Mouse (Mus musculus) frontal cortex, postnatal 36 days (tissue): ENCODE measurements around the gene Foxo3.

Source experiments
- DNase-seq, 2 experiments: peaks; one replicate each; pipeline ENCODE4 v3.0.0; 2022; ENCODE audit warnings: low spot score in 2 of 2

The Foxo3 gene

DNA sequence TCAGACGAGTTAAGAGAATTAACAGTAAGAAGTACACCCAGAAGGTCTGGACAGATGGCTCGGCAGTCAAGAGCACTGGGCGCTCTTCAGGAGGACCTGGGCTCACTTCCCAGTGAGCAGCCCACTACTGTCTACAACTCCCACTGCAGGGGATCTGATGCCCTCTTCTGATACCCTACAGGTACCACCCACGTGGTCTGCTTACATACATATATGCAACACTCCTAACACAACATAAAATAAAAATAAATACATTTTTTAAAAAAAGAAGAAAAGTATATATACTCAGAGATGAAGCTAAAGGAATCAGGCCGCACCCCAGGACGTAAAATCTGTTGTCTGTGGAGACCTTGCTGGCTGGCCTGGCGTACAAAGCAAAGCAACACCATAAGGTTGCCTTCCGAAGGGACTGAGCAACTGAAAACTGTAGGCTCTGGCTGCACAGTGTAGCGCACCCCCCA lies 89.6 kb downstream of the Foxo3 start:
- peak in 1 of 2 experiments; percentile 20 for DNase-seq

DNA sequence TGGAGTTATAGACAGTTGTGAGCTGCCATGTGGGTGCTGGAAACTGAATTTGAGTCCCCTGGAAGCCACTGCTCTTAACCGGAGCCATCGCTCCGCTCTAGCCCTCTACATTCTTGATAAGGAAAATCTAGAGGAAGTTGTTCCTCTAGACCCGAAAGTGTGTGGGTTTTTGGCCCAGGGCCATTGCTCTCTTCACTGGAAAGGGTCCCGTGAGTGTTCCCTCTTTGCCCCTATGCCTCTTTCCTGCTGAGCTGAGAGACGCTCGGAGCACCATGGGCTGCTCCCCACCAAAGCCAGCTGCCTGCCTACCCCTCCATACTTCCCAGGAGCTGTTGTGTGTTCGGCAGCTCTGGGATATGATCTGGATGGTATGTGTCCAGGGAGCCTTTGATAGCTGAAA lies 96.2 kb downstream of the Foxo3 start:
- DNase-seq, result no peak

DNA sequence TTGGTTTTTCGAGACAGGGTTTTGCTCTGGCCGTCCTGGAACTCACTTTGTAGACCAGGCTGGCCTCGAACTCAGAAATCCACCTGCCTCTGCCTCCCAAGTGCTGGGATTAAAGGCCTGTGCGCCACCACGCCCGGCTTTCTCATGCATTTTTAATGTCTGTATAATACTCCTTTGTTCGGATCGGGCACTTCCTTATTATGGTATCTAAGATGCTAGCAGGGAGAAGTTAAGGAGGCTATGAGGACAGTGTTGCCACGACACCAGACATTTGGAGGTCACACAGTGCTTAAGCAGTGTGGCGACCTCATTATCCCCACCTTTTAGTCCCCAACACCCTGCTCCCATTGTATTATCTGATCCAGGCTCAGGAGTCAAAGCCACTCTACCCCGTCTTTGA lies 97.8 kb downstream of the Foxo3 start:
- DNase-seq, result no peak

DNA sequence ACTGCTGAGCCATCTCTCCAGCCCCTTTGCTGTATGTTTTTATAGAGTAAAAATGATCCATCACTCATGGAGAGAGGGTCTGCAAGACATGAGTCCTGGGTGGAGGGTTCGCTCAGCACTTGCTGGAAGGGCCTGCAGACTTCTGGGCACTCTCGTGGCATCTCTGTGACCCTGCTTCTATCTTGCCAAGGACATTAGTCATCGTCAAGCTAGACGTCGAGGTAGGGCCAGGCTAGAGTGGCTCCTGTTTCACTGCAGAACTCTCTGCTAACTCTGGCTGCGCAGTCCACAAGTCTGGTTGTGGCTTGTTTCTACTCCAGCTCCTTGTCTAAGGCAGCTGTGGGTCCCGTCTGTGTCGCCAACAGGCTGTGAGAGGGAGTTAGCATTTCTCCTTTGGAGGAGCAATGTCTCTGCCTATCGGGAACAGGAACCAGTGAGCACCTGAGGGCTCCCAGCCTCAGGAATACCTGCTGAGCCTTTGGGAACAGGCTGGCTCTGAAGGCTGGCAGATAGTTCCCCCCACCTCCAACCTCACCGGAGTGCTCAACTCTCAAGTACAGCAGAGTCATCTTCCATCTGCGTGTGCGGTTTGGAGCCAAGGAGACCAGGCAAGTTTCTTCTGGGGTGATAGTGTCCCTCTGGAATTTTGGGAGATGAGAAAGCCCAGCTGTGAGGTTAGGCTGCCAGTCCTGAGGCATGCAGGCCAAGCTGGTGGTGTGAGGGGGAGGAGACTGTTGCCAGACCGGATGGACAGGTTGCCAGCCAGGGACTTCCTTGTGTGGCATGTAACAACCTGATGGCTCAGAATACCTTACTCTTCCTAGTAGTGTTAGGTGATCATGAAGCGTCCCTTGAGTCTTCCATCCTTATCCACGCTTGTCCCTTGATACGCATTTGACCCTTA lies 98.5 kb downstream of the Foxo3 start:
- DNase-seq, result no peak

DNA sequence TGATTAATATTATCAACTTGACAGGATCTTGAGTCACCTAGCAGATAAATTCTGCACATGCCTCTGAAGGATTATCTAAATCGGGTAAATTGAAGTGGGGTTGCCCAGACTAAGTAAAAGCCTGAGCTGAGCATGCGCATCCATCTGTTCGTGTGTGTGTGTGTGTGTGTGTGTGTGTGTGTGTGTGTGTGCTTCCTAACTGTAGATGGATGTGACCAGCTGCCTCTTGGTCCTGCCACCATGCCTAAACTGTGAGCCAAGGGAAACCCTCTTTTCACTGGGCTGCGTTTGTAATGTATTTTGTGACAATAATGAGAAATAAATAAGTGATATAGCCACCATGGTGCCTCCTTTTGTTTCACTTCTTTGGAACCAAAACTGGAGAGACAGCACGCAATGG lies 102.3 kb downstream of the Foxo3 start:
- DNase-seq, result no peak

DNA sequence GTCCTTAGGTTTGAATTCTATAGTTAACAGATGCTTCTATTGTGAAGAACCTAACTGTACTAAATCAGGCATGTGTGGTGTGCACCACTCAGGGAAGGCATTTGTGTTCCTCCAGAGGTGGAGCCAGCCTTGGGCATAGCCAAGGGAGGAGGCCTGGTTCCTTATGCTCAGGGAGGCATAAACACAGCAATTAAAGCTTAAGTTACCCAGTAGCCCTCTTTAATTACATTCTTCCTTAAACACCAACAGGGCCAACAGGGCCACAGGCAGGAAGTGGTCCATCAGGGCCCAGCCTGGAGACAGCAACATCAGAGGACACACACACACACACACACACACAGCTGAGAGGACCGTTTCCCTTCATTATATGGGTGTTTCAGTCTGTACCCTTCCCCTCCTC lies 102.7 kb downstream of the Foxo3 start:
- DNase-seq, result no peak

DNA sequence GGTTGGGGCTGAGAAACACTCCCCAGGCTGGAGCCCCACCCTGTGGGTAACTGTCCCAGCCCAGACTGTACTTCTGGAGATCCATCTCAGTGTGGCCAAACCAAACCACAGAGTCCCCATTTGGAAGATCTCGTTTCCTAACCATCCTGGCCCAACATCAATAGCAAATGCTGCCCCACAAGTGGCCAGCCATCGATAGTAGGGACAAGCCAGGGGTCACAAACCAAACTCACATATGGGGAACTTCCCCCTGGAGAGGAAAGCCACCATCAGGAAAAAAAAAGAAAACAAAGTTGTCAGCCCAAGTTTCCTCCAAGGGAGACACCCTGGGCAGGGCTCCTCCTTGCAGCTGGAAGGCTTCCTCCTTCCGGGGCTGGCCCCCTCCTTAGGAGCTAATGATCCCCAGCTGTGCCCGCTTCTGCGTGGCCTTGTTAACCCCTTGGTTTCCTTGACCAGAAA lies 105.6 kb downstream of the Foxo3 start:
- DNase-seq, result no peak

DNA sequence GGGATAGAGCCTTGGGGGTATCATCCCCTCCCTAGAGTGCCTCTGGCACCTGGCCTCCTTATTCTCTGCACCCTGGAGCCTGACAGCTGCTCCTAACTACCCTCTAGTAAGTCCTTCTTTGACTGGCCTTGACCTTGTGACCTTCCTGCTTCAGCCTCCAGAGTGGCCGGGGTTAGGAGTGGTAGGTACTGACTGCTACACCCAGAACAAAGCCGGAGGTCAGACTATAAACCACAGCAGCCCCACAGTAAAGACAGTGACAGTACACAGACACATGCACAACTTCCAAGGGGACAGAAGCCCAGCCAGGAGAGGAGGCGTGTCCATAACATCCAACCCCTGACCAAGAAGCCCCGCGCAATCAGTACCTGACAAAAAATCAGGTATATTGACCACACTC lies 106.4 kb downstream of the Foxo3 start:
- no peak for DNase-seq

DNA sequence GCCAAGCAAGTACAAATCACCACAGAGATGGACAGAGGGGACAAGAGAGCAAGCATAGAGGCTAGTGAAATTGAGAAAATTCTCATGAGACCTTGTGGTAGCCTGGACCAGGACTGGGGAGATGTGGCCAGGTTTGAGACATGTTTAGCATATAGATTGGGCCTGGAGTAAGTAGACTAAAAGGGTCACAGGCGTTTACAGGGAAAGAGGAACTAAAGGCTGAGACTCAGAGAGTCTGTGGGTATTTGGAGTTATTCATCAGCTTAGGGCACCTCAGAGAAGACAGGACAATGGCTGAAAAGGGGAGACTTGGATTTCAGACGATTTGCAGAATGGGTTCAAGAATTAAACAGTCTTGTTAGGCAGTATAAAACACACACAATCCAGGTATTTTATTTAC lies 121.8 kb downstream of the Foxo3 start:
- no peak for DNase-seq

DNA sequence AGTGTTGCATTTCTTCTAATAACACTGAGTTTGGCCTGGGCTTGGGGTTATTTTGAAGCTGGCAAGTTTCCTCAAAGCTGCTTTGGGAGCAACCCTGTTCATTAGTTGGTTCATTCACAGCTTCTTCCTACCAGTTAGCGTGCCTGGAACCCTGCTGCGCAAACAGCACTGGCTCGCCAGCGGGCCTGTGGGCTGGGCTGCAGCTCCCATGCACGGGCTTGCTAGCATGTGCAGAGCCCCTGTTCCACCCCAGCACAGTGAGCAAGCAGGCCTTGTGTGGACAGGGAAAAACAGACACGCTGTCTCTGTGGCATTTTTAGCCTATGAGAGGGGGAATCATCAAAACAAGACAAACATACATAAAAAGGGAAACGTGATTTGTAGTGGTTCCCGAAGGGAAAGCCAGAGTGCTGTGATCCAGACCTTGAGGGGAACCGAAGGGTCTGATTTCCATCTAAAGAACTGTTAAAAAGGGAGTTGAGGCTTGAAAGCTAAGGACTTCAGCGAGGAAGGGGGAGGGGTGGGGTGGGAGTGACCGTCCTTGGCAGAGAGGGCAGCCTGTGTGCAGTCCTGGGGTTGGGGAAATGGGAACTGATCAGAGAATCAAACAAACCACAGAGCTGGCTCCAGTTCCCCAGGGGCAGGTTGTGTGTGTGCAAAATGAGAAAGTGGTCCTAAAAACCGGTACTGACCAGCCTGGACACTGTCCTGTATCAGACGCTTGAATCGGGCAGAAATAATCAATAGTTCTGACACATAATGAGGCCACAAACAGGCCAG lies 123.9 kb downstream of the Foxo3 start:
- DNase-seq, result peak; percentile 24 to 46

DNA sequence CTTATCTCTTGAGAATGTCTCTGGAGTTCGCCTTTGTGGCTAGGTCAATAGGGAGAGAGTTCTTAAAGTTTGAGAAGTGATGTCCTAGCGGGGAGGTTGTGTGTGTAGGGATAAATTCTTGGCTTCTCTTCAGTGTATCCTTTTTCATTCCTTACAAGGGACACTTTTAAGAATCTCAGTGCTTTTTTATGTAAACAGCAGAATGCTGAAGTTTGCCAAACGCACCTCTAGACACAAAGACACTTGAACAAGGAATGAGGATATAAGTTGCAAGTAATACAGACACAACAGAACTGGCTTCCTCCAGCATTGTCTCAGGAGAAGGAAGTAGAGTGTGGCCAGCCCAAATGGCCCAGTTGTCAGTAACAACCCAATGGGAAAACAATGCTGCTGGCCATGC lies 126.8 kb downstream of the Foxo3 start:
- DNase-seq, result no peak

DNA sequence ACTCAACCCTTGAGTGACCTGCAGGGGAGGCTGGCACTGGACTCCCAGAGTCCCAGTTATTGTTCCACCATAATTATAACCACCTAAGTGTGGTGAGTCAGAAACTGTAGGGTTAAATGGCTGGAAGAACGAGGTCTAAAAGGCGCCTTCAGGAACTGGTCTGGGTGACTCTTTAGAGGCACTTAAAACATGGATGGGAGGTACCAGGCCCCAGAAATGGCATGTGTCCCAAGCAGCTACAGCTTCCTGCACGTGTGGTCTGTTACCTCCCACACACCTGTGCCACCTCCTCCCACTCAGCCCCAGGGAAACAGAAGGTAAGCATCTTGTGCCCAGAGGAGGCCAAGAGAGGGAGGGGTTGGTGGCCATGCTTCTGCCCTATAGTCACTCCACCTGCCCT lies 128.2 kb downstream of the Foxo3 start:
- DNase-seq, result no peak

DNA sequence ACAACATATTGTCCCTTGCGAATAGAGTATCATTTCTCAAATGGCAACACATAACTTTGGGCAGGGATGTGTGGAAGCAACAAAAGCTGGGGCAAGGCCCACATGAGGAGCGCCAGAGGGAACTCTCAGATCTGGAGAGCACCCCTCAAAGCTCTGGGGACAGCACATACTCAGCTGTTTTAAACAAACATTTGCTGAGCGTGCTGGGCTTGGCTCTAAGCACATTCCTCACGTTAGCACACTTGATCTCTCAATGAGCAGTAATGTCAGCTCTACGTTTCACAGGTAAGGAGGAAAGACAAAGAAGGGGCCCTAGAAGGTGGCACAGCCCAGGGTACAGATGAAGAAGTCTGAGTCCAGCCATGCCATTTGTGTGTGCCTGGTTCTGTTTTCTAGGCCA lies 131.3 kb downstream of the Foxo3 start:
- DNase-seq, result no peak

DNA sequence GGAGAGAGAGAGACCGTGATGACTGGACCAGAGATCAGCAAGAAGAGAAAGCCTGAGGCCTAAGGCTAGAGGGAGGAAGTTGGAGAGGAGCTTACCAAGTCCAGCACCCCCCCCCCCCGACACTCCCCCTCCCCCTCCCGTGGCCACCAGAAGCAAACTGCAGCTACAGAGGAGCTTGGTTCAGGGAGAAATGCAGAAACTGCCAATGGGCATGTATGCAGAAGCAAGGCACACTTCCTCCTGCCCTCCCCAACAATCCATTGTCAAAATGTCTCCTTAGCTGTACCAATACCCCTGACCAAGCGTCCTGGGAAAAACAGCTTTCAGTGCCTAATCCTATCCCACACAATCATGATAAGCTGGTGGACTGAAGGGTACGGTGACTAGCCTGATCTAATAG lies 131.8 kb downstream of the Foxo3 start:
- DNase-seq, result no peak

DNA sequence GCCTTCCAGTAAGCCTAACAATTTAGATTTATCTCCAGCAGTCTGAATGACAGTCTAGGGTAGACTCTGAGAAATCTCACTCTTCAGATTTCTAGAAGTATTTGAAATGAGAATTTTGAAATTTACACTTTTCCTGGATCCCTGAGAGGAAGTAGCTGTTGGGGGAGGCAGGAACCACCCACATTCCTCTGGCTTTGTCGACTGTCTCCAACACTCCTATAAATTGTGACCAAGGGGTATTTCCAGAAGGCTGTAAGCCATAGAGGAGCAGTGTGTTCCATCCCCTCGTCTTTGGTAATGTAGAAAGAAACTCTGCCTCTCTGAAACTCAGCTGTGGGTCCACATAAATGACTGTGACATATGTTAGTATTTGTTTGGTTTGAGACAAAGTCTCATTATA lies 132.4 kb downstream of the Foxo3 start:
- peak; percentile 14 to 15 for DNase-seq

DNA sequence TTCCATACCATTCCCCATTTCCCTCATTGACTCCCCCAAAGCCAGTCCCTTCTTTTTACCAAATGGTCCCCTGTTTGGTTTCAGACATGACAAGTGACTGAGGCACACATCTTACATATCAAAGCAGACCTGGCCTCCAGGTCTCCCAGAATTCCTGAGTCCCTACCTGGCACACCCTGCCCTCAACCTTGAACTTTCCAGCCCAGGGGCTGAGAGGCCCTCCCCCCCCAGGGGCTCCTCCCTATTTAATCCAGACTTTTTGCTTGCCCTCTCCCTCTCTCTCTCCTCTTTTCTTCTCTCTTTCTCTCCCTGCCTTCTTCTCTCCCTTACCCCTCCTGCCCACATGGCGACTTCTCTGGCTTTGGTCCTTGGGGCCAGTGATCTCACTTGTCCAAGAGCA lies 133.8 kb downstream of the Foxo3 start:
- DNase-seq, result no peak

DNA sequence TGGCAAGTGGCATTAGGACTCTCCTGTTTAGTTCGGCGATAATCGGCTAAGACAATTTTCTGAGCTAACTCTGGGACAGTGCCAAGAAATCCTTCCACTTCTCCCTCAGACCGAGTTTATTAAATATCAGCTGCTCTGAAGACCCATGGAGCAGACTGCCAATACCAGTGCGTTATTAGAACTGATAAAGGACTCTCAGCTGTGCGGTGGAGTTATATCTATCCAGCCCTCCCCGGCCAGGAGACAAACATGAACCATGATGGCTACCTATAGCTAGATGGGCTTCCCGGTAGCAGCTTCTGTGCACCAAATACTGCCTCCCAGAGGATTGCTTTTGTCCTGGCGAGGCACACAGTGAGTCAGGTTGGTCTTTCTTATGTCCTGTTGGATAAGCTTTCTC lies 134.5 kb downstream of the Foxo3 start:
- no peak for DNase-seq

DNA sequence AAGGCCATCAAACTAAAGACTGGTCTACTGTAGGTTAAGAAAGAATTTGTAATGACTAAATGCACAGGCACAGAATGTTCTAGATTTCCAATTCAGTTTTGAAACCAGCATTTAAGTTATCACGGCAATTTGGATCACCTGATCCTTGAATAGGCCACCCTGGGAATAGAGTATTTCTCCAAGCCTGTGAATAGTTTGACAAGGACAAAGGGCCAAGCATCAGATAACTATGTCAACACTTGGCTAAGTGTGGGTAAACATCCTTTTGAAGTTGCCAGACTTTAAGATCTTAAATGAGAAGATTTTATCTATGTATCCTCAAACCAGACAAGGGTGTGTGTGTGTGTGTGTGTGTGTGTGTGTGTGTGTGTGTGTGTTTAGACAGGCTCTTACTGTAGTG lies 136.8 kb downstream of the Foxo3 start:
- no peak for DNase-seq

DNA sequence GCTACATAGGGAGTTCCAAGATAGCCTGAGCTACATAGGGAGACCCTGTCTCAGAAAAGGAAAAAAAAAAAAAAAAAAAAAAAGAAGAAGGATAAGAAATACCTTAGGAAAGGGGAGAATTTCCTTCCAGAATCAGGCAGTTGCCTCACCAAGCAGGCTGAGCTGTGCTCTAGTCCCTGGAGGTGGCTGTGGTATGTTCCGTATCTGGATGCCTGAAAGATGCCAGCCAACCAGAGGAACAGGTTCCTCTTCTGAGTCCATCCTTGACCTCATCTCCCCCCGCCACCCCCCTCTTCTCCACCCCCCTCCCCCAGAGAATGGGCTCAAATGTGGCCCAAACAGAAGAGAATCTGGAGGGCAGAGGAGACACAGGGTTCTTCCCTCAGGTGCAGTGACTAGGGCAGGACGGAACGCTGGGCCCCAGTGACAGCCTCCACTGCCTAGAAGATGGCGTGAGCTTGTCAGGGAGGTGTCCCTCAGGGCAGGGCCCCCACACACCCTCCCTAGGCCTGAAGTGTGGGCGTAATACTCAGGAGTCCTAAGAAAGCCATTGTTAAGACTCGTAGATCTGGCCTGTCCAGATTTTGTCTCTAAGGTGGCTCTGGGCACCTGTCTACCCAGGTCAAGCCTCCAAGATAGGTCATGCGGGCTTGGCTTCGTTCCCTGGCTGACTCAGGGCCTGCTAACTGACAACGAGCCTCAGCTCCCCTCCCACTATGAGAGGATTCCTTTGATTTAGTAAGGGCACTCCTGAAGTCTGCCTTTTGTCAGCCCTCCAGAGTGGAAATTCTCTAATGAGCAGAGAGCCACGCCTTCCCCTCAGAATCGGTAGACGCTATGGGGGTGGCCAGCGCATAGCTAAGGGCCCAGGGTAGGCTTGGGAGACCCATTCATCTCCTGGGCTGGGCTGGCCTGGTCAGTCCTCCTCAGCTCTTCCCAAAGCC lies 141.5 kb downstream of the Foxo3 start:
- no peak for DNase-seq
